8 mouse cellular contexts compared by ENCODE assay signal in the genomic region with DNA sequence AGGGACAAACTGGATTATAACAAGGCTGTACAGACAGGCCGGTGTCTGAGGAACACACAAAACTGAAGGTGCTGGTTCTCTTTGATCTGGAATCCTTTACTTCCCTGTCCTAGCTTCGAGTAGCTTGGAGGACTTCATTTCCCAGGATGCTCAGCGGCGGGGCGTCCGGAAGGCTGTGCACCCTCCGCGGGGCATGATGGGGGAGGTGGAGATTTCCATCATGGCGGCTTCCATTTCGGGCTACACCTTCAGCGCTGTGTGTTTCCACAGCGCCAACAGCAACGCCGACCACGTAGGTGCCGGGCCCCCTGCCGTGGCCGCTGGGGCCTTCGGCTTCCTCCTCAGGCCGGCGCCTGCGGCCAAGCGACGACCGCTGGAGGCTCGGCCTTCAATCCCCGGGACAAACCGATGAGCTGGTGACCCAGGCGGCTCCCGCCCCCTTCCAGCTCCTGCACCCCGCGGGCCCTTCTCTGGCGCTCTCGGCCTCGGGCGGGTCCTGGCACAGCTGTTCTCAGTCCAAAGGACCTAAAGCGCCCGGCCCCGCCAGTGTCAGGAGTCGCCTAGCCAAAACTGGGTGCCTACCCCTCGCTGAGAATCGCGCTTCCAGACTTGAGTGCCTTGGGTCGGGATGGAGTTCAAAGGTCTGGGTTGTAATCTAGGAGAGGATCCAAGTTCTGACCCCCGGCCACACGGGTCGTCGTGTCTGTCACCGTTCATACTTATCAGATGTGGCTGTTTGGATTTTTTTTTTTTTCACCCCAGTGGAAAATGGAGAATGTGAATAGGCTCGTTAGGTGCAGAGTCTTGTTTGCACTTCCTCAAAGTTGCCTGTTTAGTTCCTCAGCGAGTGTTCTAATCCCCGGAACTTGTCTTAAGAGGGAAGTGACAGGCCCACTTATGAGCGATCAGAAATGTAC. TPM values are rescaled to one million over a fixed set of nuclear protein-coding genes. Genes with fewer than 3 reads are reported as not detected.
DNase-seq lines count a peak whose midpoint lies in the region; ATAC-seq lines count a peak whose summit lies in the region.

A gene (plus strand): TSS at position 184 of the 917 bp plus-strand sequence.

- H3K4me2 ChIP-seq in heart, embryonic 13.5 days: peak within 1 kb of the TSS; percentile 88
- H3K4me2 ChIP-seq in liver, embryonic 12.5 days: peak within 1 kb of the TSS; percentile 85
- peak within 1 kb of the TSS; percentile 60 for H3K4me2 ChIP-seq in stomach, embryonic 15.5 days

- peak within 1 kb of the TSS; percentile 95 for H3K4me3 ChIP-seq in brown adipose tissue, adult 24 weeks (ENCODE audit: insufficient read depth, low read depth, low read length)
- H3K4me3 ChIP-seq in heart, embryonic 13.5 days: peak within 1 kb of the TSS; percentile 88
- H3K4me3 ChIP-seq in liver, embryonic 12.5 days: peak within 1 kb of the TSS; percentile 93
- peak within 1 kb of the TSS; percentile 79 for H3K4me3 ChIP-seq in stomach, embryonic 15.5 days (replicated peaks)

- no peaks in the 10 kb centered on the region for H3K9me3 ChIP-seq in heart, embryonic 13.5 days
- H3K9me3 ChIP-seq in liver, embryonic 12.5 days (replicated peaks): no peaks in the 10 kb centered on the region
- H3K9me3 ChIP-seq in stomach, embryonic 15.5 days: no peaks in the 10 kb centered on the region

- peak; percentile 84 for ATAC-seq in heart, embryonic 13.5 days (ENCODE audit: extremely low read depth, insufficient number of reproducible peaks, low FRiP score, low TSS enrichment)
- ATAC-seq in liver, embryonic 12.5 days: peak; percentile 96
- peak; percentile 95 for ATAC-seq in stomach, embryonic 15.5 days (ENCODE audit: insufficient read depth, low FRiP score, low read depth)

- no peaks in the 10 kb centered on the region for H3K36me3 ChIP-seq in heart, embryonic 13.5 days
- H3K36me3 ChIP-seq in liver, embryonic 12.5 days: no peaks in the 10 kb centered on the region
- no peaks in the 10 kb centered on the region for H3K36me3 ChIP-seq in stomach, embryonic 15.5 days

- peak within 1 kb of the TSS; percentile 97 for H3K9ac ChIP-seq in heart, embryonic 13.5 days
- peak within 1 kb of the TSS; percentile 88 for H3K9ac ChIP-seq in liver, embryonic 12.5 days
- H3K9ac ChIP-seq in stomach, embryonic 15.5 days: peak within 1 kb of the TSS; percentile 68

- H3K4me1 ChIP-seq in brown adipose tissue, adult 24 weeks (ENCODE audit: control insufficient read depth, insufficient read depth, insufficient read length, low read length): no peaks in the 10 kb centered on the region
- H3K4me1 ChIP-seq in heart, embryonic 13.5 days: peaks cover 17% of the 10 kb centered on the region
- H3K4me1 ChIP-seq in liver, embryonic 12.5 days: peaks cover 37% of the 10 kb centered on the region
- 0 out of 2 replicates have a peak, but pooled peaks cover 9% of the 10 kb centered on the region for H3K4me1 ChIP-seq in stomach, embryonic 15.5 days

- no peaks in the 10 kb centered on the region for H3K27me3 ChIP-seq in heart, embryonic 13.5 days (replicated peaks)
- H3K27me3 ChIP-seq in liver, embryonic 12.5 days (replicated peaks): no peaks in the 10 kb centered on the region
- no peaks in the 10 kb centered on the region for H3K27me3 ChIP-seq in stomach, embryonic 15.5 days (replicated peaks)

- H3K27ac ChIP-seq in brown adipose tissue, adult 24 weeks (replicated peaks; ENCODE audit: low read depth, low read length): peak within 1 kb of the TSS; percentile 73
- peak within 1 kb of the TSS; percentile 88 for H3K27ac ChIP-seq in heart, embryonic 13.5 days (replicated peaks)
- H3K27ac ChIP-seq in liver, embryonic 12.5 days: peak within 1 kb of the TSS; percentile 87
- H3K27ac ChIP-seq in stomach, embryonic 15.5 days: peak within 1 kb of the TSS; percentile 88

- peak; percentile 93 for DNase-seq in CD4-positive, CD25-positive, alpha-beta regulatory T cell, adult 2 months (ENCODE audit: low read depth, low spot score)
- DNase-seq in fat pad, adult 2 months (ENCODE audit: extremely low read depth, low read depth, low spot score): peak; percentile 47
- DNase-seq in kidney, postnatal 10 days: peak; percentile 94
- peak; percentile 77 to 86 for DNase-seq in natural killer cell, adult 2 months (ENCODE audit: low spot score in 2 of 2)

- whole genome bisulfite sequencing in heart, embryonic 13.5 days: under 1% methylated on average over 53 of the region's 53 CpGs
- under 1% methylated on average over 53 of the region's 53 CpGs for WGBS in liver, embryonic 12.5 days (ENCODE audit: insufficient replicate concordance)
- WGBS in stomach, embryonic 15.5 days: under 1% methylated on average over 53 of the region's 53 CpGs

RNA-seq across cellular contexts. Expression of the gene that starts here (rescaled TPM):
- 24.7 and 25.6 TPM in 2 replicates for polyA plus RNA-seq in brown adipose tissue, adult 24 weeks (2012; ENCODE audit: insufficient read depth, insufficient read length, missing spikeins)
- 25.7 and 28.9 TPM in 2 replicates for polyA plus RNA-seq in heart, embryonic 13.5 days (2015; fragmentation: Nextera tagmentation; extraction: Ambion mirVana)
- 17.7 and 18.1 TPM in 2 replicates for polyA plus RNA-seq in liver, embryonic 12.5 days (2016; fragmentation: Nextera tagmentation; extraction: Ambion mirVana)
- 34.5 and 34.6 TPM in 2 replicates for polyA plus RNA-seq in stomach, embryonic 15.5 days (2015; fragmentation: Nextera tagmentation; extraction: Ambion mirVana)

Comparison
In these comparisons a context has a peak if more than half of its experiments do, and no peak if none do; other contexts are left out.
1. Peak in every context shown above with its lines: DNase-seq, ATAC-seq, H3K4me3 ChIP-seq and H3K27ac ChIP-seq.